Mouse (Mus musculus) olfactory bulb, adult 2 months (tissue): ENCODE data around the gene Tfec.

Experiments
- CTCF ChIP-seq: fragments of 200-500 bp; IDR thresholded peaks from 2 replicates; pipeline ENCODE4 v1.5.1; 2012; ENCODE audit warnings: low read depth, mild to moderate bottlenecking, low read length, moderate library complexity; ENCODE audit not compliant: insufficient read depth
- POLR2A ChIP-seq: fragments of 200-500 bp; IDR thresholded peaks from 2 replicates; pipeline ENCODE4 v1.6.1; 2012; ENCODE audit warnings: mild to moderate bottlenecking, low read depth, low read length, moderate library complexity; ENCODE audit not compliant: insufficient read depth

DNA sequence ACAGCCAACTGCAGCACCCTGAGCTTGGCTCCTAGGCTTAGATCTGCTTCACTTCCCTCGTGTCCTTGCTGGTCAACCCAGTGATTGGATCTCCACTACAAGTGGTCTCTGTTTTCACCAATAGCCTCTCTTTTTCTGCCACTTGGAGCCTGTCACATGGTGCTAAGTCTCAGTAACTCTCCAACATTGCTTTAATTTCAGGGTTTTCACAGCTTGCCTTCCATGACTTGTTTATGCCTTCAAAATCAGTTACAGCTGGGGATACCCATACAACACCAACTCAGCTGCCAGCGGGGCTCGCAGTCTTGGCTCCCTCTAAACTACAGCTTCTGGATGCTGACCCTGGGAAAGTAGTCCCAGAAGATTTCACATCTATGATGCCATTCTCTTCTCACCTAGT lies 113.1 kb downstream of the Tfec start:
- TF ChIP-seq POLR2A (no peak), CTCF (no peak)
